Mouse (Mus musculus) lung, adult 2 months (tissue): ENCODE results near the gene Naa38.

Experiments
- CTCF ChIP-seq: fragments of 200-500 bp; IDR thresholded peaks from 2 replicates; pipeline ENCODE4 v1.5.1; 2011; ENCODE audit warnings: mild to moderate bottlenecking, low read length, control low read depth; ENCODE audit not compliant: insufficient read depth
- POLR2A ChIP-seq: fragments of 200-500 bp; IDR thresholded peaks from 2 replicates; pipeline ENCODE4 v1.6.1; 2011; ENCODE audit warnings: low read depth, mild to moderate bottlenecking, control low read depth, low read length, borderline replicate concordance; ENCODE audit errors: extremely low read depth

- TF ChIP-seq CTCF (no peak), POLR2A (no peak)
Measured at GRCm38 (mm10) chr11:69370817-69371215, 24.5 kb upstream of the Naa38 start.
